Mouse (Mus musculus) stomach, embryonic 15.5 days (tissue): ENCODE measurements around the gene Naa80. TPM values are rescaled to one million over a fixed set of nuclear protein-coding genes. Genes with fewer than 3 reads are reported as not detected.

ENCODE experiments used
- polyA plus RNA-seq: library from polyadenylated mRNA; unstranded; fragments of >200 nt; fragmentation: Nextera tagmentation; extraction: Ambion mirVana; gene quantifications from 2 replicates; pipeline ENCODE4 v1.2.1, GENCODE M21; 2015

Naa80 gene
- polyA plus RNA-seq, 1 experiment from 2014 or later: 18.6 TPM

Other genes with a start within 250 kb of the Naa80 start
- 10.6 and 11.5 TPM in 2 replicates for gene Hemk1, start 240.5 kb upstream of the Naa80 start, polyA plus RNA-seq
- 0.28 and 0.34 TPM in 2 replicates for gene 6430571L13Rik, start 238.3 kb upstream of the Naa80 start, polyA plus RNA-seq
- 0.23 and 0.27 TPM in 2 replicates for gene Cacna2d2, start 179.3 kb upstream of the Naa80 start, polyA plus RNA-seq
- gene Tmem115, start 44.9 kb upstream of the Naa80 start, polyA plus RNA-seq: 43.2 and 45.7 TPM in 2 replicates
- gene Cyb561d2, start 36.7 kb upstream of the Naa80 start, polyA plus RNA-seq: 26.6 and 31.3 TPM in 2 replicates
- gene Nprl2, start 36.7 kb upstream of the Naa80 start, polyA plus RNA-seq: 39.1 and 39.7 TPM in 2 replicates
- gene Zmynd10, start 31.6 kb upstream of the Naa80 start, polyA plus RNA-seq: 0.63 and 0.94 TPM in 2 replicates
- gene Rassf1, start 27.3 kb upstream of the Naa80 start, polyA plus RNA-seq: 53.9 and 58.0 TPM in 2 replicates
- gene Tusc2, start 15.6 kb upstream of the Naa80 start, polyA plus RNA-seq: 42.6 and 46.1 TPM in 2 replicates
- 84.2 and 85.4 TPM in 2 replicates for gene Hyal2, start 10.9 kb upstream of the Naa80 start, polyA plus RNA-seq
- 9.2 and 10.8 TPM in 2 replicates for gene Hyal1, start 2.0 kb upstream of the Naa80 start, polyA plus RNA-seq
- gene Hyal3, start 1.9 kb downstream of the Naa80 start, polyA plus RNA-seq: 1.1 and 1.7 TPM in 2 replicates
- gene Ifrd2, start 8.8 kb downstream of the Naa80 start, polyA plus RNA-seq: 65.1 and 68.2 TPM in 2 replicates
- gene Sema3b, start 30.3 kb downstream of the Naa80 start, polyA plus RNA-seq: 13.2 and 16.5 TPM in 2 replicates
- 355 and 371 TPM in 2 replicates for gene Gnai2, start 56.5 kb downstream of the Naa80 start, polyA plus RNA-seq
- gene Slc38a3, start 90.6 kb downstream of the Naa80 start, polyA plus RNA-seq: 19.5 and 28.6 TPM in 2 replicates
- 1.1 and 1.9 TPM in 2 replicates for gene Gnat1, start 100.8 kb downstream of the Naa80 start, polyA plus RNA-seq
- gene Sema3f, start 131.6 kb downstream of the Naa80 start, polyA plus RNA-seq: 19.7 and 21.3 TPM in 2 replicates
- gene Rbm5, start 192.1 kb downstream of the Naa80 start, polyA plus RNA-seq: 182 and 185 TPM in 2 replicates